Mouse (Mus musculus) NIH3T3 (cell line): ENCODE results near the gene A030003K21Rik.
"Not testable (repeated sequence)": the region's sequence is repeated elsewhere in the genome, so short reads cannot be mapped to it uniquely, and the experiment has no call there.

Experiments used
- DNase-seq: peaks from one replicate; pipeline ENCODE4 v3.0.0-alpha.2; 2012; ENCODE audit warnings: low read depth

The A030003K21Rik gene

DNA sequence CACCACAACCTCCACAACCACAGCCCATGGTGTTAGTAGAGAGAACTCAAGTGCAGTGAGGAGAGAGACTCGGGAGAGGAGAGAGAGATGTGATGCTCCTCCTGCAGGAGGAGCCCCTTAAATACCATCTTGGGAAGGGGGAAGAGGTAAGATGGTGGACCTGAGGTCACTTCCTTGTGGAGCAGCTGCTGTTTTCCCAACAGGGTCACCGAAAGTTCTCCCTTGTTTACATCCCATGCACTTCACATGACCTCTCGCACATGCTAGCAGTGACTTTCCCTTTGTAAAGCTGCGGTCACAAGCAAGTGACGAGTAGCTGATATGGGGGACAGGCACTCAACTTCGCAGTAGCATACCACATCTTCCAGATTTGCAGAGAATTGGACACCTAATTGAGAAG is at the start of gene A030003K21Rik:
TSS of gene A030003K21Rik (minus strand) at position 94 of the 400 bp plus-strand sequence.
- DNase-seq: not testable (repeated sequence)

DNA sequence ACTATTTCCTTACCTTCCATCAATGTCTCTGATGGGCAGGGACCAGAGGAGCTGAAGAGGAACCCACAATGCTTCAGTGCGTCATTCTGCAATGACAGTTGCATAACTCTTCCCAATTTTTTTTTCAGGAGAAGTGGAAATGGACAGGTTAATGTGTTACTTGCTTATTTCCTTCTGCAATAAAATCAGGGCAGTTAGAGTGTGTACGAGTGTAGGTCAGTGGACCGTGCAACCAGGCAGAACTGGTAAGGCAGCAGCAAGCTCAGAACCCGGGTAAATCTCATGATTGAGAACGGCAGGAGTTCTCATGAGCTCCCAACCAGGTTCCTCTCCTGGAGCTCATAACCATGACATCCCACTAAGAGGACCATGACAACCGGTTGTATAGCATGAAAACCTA is 48.9 kb upstream of the A030003K21Rik start:
- DNase-seq: no peak

DNA sequence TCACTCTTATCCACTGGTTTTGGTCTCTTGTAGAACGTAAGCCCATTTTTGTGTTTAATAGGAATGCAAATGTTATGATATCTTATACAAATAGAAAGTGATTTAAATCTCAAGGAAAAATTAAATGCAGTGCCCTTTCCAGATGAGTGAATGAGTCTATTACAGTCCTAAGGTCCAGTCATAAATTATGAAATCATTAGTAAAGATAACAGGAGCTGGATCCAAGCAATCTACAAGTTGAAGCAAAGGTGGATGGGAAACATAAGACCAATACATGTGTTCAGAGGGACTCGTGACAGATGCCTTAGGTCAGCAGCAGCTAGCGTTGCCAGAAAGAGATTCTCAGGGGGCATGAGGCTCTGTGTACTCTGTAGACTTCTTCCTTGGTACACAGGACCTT is 48.4 kb upstream of the A030003K21Rik start:
- DNase-seq: no peak

DNA sequence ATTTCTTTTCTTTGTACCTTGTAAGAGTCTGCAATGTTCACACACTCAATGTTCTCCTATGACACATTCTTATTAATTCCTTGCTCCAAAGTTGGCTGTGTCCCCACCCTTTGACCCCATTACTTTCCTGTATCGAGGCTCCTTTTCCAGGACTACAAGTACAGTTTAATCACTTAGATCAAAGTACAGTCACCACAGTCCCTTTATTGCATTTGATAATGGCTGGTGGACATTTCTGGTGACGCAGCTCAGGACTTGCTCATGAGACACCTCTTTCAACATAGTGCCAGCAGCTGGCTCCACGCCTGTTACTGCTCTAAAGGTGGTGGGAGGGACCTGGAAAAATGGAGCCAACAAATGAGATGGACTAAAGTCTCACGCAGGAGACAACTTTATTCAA is 47.9 kb upstream of the A030003K21Rik start:
- no peak for DNase-seq

GRCm38 (mm10) chr1:82987530-82988198 is 44.5 kb upstream of the A030003K21Rik start:
- DNase-seq: peak; percentile 92

DNA sequence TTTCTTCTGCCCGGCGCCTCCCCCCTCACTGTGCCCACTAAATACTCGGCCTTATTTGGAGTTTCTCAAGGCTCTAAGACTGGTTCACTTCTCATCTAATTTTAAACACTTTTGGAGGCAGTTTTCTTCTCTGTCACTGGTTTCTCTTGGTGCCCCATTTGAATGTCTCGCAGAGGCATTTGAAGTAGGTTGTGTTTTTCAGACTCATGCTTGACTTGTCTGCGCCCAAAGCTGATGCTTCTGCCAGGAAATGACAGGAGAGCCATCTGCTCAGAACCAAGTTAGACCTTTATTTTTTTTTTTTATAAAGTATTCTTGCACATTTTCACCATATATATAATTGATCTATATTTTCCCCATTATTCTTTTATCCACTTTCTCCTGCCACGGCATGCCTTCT is 43.5 kb upstream of the A030003K21Rik start:
- no peak for DNase-seq

GRCm38 (mm10) chr1:82977840-82978239 is 34.7 kb upstream of the A030003K21Rik start:
- DNase-seq: peak; percentile 52

GRCm38 (mm10) chr1:82975750-82976149 is 32.6 kb upstream of the A030003K21Rik start:
- DNase-seq: no peak

- no peak for DNase-seq
Measured at GRCm38 (mm10) chr1:82974342-82974741, 31.2 kb upstream of the A030003K21Rik start.

DNA sequence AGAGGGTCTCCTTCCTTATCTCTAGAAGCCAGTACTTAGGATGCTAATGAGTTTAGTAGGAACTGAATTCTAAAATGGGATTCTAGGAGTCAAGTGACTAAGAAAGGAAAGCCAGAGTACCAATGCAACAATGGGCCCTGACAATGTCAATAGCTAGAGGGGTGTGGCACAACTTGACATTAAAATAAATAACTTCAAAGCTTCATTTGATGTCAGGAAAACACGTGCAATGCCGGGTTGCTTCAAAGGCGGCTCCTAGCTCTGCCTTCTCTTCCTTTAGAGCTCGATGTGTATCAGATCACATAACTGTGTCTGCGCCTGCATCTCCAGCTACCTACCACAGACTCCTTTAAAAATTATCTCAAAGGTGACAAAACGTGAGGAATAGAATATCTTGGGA is 30.7 kb upstream of the A030003K21Rik start:
- DNase-seq: no peak

- no peak for DNase-seq
Measured at GRCm38 (mm10) chr1:82973244-82973643, 30.1 kb upstream of the A030003K21Rik start.

- peak; percentile 53 for DNase-seq
Measured at GRCm38 (mm10) chr1:82972046-82972445, 28.9 kb upstream of the A030003K21Rik start.

DNA sequence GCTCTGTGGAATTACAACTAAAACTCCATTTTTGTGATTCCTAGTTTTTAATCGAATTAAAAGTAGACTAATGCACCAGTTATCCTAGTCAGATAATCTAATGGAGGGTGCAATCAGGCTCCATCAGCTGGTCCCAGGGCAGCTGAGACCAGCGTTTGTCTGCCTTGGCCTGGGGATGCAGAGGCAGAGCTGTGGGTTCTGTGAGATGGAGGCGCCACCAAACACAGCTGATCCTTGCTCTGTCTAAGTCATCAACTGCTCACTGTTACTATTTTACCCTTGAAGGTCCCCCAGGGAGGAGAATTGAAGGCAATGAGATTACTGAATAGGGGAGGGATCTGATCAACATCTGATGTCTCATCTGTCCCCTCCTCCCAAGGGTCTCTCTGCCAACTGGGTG is 23.2 kb upstream of the A030003K21Rik start:
- no peak for DNase-seq

- no peak for DNase-seq
Measured at GRCm38 (mm10) chr1:82959870-82960385, 16.7 kb upstream of the A030003K21Rik start, which contains the start of gene Gm47955. Gene Gm47955 (plus strand): TSS chr1:82960286.

DNA sequence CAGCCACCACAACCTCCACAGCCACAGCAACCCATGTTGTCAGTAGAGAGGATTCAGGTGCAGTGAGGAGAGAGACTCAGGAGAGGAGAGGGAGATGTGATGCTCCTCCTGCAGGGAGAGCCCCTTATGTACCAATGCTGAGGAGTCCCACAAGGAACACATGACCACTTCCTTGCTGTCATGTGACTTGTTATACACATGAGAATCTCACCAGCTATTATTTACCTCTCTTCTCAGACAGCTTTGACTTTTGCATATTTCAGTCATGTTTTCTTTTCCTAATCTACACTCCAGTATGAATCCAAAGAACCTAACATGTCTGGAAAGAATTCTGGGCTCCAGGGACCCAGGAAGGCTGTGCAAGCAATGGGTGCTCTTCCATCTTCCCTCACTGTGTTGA is 12.7 kb upstream of the A030003K21Rik start, which contains the start of gene Gm7544:
TSS of gene Gm7544 (minus strand) at position 101 of the 400 bp plus-strand sequence.
- DNase-seq: not testable (repeated sequence)

DNA sequence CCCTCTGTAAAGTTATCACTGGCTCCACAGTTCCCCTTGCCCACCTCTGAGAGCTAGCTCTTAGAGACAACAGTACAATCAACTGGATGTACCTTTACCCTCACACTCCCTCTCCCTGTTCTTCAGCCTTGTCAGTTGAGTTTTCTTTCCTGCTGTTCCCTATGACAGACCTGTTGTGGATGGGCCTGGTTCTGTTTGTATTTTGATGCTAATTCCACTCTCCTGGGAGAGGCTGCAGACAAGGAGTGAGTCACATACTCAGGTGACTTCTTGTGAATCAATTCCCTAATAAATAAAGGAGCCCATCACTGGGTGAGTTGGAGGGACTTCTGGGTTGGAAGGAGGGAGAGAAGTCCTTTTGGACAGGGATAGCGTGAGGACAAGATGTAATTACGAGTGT is 5.4 kb upstream of the A030003K21Rik start:
- DNase-seq: no peak

GRCm38 (mm10) chr1:82946029-82946428 is 2.8 kb upstream of the A030003K21Rik start:
- not testable (repeated sequence) for DNase-seq

DNA sequence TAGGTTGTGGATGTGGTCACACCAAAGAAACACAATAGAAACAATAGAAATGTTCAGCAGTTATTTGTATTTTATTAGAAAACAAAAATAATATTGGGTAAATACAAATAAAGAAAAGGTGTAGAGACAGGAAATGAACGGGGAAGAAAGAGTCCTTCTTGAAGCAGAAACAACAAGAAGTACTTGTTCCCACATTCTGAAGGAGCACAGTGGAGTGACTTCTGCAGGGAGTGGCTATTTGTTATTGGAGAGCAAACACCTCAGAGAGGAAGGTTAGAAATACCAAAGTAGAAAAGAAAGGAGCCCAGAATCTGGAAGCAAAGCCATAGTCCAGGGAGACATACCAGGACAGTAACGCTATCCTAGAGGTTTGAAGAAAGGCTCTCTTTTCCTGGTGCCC is 683 bp downstream of the A030003K21Rik start:
- not testable (repeated sequence) for DNase-seq

GRCm38 (mm10) chr1:82938666-82939065 is 4.5 kb downstream of the A030003K21Rik start:
- no peak for DNase-seq

DNA sequence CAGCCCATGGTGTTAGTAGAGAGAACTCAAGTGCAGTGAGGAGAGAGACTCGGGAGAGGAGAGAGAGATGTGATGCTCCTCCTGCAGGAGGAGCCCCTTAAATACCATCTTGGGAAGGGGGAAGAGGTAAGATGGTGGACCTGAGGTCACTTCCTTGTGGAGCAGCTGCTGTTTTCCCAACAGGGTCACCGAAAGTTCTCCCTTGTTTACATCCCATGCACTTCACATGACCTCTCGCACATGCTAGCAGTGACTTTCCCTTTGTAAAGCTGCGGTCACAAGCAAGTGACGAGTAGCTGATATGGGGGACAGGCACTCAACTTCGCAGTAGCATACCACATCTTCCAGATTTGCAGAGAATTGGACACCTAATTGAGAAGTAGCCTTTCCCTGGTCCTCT is 11.9 kb downstream of the A030003K21Rik start, which contains the start of gene Gm6217:
TSS of gene Gm6217 (minus strand) at position 74 of the 400 bp plus-strand sequence.
- not testable (repeated sequence) for DNase-seq

GRCm38 (mm10) chr1:82930558-82930957 is 12.6 kb downstream of the A030003K21Rik start:
- not testable (repeated sequence) for DNase-seq

- no peak for DNase-seq
Measured at GRCm38 (mm10) chr1:82924650-82925049, 18.5 kb downstream of the A030003K21Rik start, which contains the start of gene A030014E15Rik. Gene A030014E15Rik (plus strand): TSS chr1:82924917.

- not testable (repeated sequence) for DNase-seq
Measured at GRCm38 (mm10) chr1:82913434-82913833, 29.8 kb downstream of the A030003K21Rik start.
